In genomic region chr3:95433301-95433915, GRCm38 (mm10) we compare ENCODE assay signal across 9 mouse cellular contexts. TPM values are rescaled to one million over a fixed set of nuclear protein-coding genes. Genes with fewer than 3 reads are reported as not detected.
DNase-seq lines count a peak whose midpoint lies in the region; ATAC-seq and TF ChIP-seq lines count a peak whose summit lies in the region.
"Had no signal": no experiment of that assay in that cellular context is flagged by ENCODE, and none has a peak within 500 bp of the region (broad histone marks: within the 10 kb centered on the region; RNA-seq: fewer than 3 reads in every experiment).

No protein-coding gene starts in this region.

- ATAC-seq in forebrain, embryonic 14.5 days: no peak
- no peak for ATAC-seq in liver, embryonic 14.5 days (ENCODE audit: insufficient read depth)

- no peak for TF ChIP-seq EP300 in liver, embryonic 14.5 days (IDR thresholded peaks at IDR 0.05; ENCODE audit: low read depth)

- intact Hi-C loops in heart, postnatal 36 days (cut with DNase I): loop anchor here (5.0 kb wide), 1 partner anchor 81 kb away; no protein-coding TSS in a partner anchor
- intact Hi-C loops in gastrocnemius, postnatal 36 days (cut with DNase I): no loop called here

- peak overlapping the region; percentile 25 for H3K4me3 ChIP-seq in C2C12 (ENCODE audit: insufficient read depth, poor library complexity, severe bottlenecking)
- peak overlapping the region; percentile 84 for H3K4me3 ChIP-seq in forebrain, embryonic 14.5 days (ENCODE audit: low read depth, low read length)
- peak overlapping the region; percentile 84 to 92; a peak in 3 of 4 replicates for H3K4me3 ChIP-seq in liver, embryonic 14.5 days (ENCODE audit: insufficient read depth in 1 of 2, low read depth in 2 of 2, low read length in 2 of 2)

- no peak overlapping the region for H3K27ac ChIP-seq in forebrain, embryonic 14.5 days (ENCODE audit: low read depth, low read length)
- peak overlapping the region; percentile 9 for H3K27ac ChIP-seq in liver, embryonic 14.5 days

- no peaks in the 10 kb centered on the region for H3K27me3 ChIP-seq in C2C12 (ENCODE audit: control insufficient read depth, insufficient read depth, insufficient read length)
- no peaks in the 10 kb centered on the region for H3K27me3 ChIP-seq in forebrain, embryonic 14.5 days (replicated peaks; ENCODE audit: control insufficient read depth, insufficient read depth, low read length)
- H3K27me3 ChIP-seq in liver, embryonic 14.5 days (ENCODE audit: control insufficient read depth, insufficient read depth, low read length): no peaks in the 10 kb centered on the region

- no peaks in the 10 kb centered on the region for H3K9me3 ChIP-seq in forebrain, embryonic 14.5 days (replicated peaks; ENCODE audit: control insufficient read depth, low read length)
- no peaks in the 10 kb centered on the region for H3K9me3 ChIP-seq in liver, embryonic 14.5 days (ENCODE audit: control insufficient read depth, low read length)

- peaks cover 33% of the 10 kb centered on the region for H3K79me3 ChIP-seq in C2C12 (ENCODE audit: low read depth)

- no peak for TF ChIP-seq CTCF in C2C12 (IDR thresholded peaks at IDR 0.05; ENCODE audit: control insufficient read depth, insufficient read depth, insufficient read length)
- no peak for TF ChIP-seq CTCF in liver, embryonic 14.5 days (IDR thresholded peaks at IDR 0.05; ENCODE audit: low read depth)

- WGBS in forebrain, embryonic 14.5 days: 71% methylated on average over 10 of the region's 10 CpGs
- 62% methylated on average over 10 of the region's 10 CpGs for WGBS in liver, embryonic 14.5 days (ENCODE audit: insufficient replicate concordance)

- no peak overlapping the region for H3K9ac ChIP-seq in forebrain, embryonic 14.5 days (ENCODE audit: low read length)
- H3K9ac ChIP-seq in liver, embryonic 14.5 days (replicated peaks): peak overlapping the region; percentile 51

- peaks cover 15% of the 10 kb centered on the region for H3K36me3 ChIP-seq in C2C12 (ENCODE audit: control insufficient read depth, insufficient read depth)
- H3K36me3 ChIP-seq in forebrain, embryonic 14.5 days (ENCODE audit: control insufficient read depth, insufficient read depth, low read length): peaks cover 11% of the 10 kb centered on the region
- peaks cover 14% of the 10 kb centered on the region for H3K36me3 ChIP-seq in liver, embryonic 14.5 days (replicated peaks; ENCODE audit: control insufficient read depth, insufficient read depth, low read depth)

- H3ac ChIP-seq in C2C12 (ENCODE audit: control insufficient read depth, insufficient read length, low read depth): peak overlapping the region; percentile 8

- peak overlapping the region; percentile 81 for H3K4me2 ChIP-seq in forebrain, embryonic 14.5 days (ENCODE audit: low read length)
- peak overlapping the region; percentile 54 for H3K4me2 ChIP-seq in liver, embryonic 14.5 days (ENCODE audit: low read depth)

- peaks cover 8% of the 10 kb centered on the region; the same call in 1 of the 2 replicates for H3K4me1 ChIP-seq in forebrain, embryonic 14.5 days (ENCODE audit: control insufficient read depth, insufficient read depth, low read length)
- peaks cover 11 to 12% of the 10 kb centered on the region in 2 experiments for H3K4me1 ChIP-seq in liver, embryonic 14.5 days (replicated peaks; ENCODE audit: control insufficient read depth in 2 of 2, insufficient read depth in 2 of 2, low read length in 1 of 2)

- peaks cover 41% of the 10 kb centered on the region for H3K79me2 ChIP-seq in C2C12 (ENCODE audit: control insufficient read depth, insufficient read depth)

- peak; percentile 82 for DNase-seq in heart, adult 11 months
- no peak for DNase-seq in heart, postnatal 36 days
- no peak for DNase-seq in forebrain, embryonic 14.5 days (ENCODE audit: low spot score)
- no peak for DNase-seq in liver, embryonic 14.5 days (ENCODE audit: low read depth in 3 of 3, low spot score in 3 of 3)
- DNase-seq in T-cell, adult 2 months (ENCODE audit: low spot score): no peak
- no peak for DNase-seq in urinary bladder, adult 18-20 months (ENCODE audit: low spot score in 2 of 2)
- DNase-seq in gastrocnemius, postnatal 36 days: no peak

TF ChIP-seq in C2C12, 6 proteins besides CTCF, POLR2A, EP300 and RAD21:
- TF ChIP-seq FOSL1 (IDR thresholded peaks at IDR 0.05; ENCODE audit: insufficient read depth, low read length, poor library complexity, severe bottlenecking): no peak
- TF ChIP-seq MYOG (IDR thresholded peaks at IDR 0.05; ENCODE audit: control insufficient read depth, extremely low read depth, insufficient read length): no peak
- no peak for TF ChIP-seq CEBPB (IDR thresholded peaks at IDR 0.05; ENCODE audit: low read depth)
- no peak for TF ChIP-seq MYOD1 (IDR thresholded peaks at IDR 0.05; ENCODE audit: control insufficient read depth, insufficient read length, low read depth)
- TF ChIP-seq MAX (IDR thresholded peaks at IDR 0.05): no peak
- TF ChIP-seq USF1 (IDR thresholded peaks at IDR 0.05; ENCODE audit: low read depth): no peak

RNA-seq across cellular contexts. Expression of gene Arnt, which starts 0.8 kb away (rescaled TPM):
- 10 to 100 TPM; 39.7 to 43.0 TPM for total RNA-seq in heart, postnatal 36 days (2021)
- polyA plus RNA-seq in C2C12 (2012; fragmentation: generic; extraction: Trizol): 13.6 TPM
- polyA plus RNA-seq in forebrain, embryonic 14.5 days (2014; fragmentation: Nextera tagmentation; extraction: Ambion mirVana): 9.0 and 12.5 TPM in 2 replicates
- polyA plus RNA-seq in liver, embryonic 14.5 days (2012; rRNA removed): 9.9 and 11.3 TPM in 2 replicates
- 10.2 and 10.9 TPM in 2 replicates for polyA plus RNA-seq in liver, embryonic 14.5 days (2014; fragmentation: Nextera tagmentation; extraction: Ambion mirVana)
- 10 to 100 TPM; 34.0 to 44.8 TPM for total RNA-seq in gastrocnemius, postnatal 36 days (2021)

RNA-seq across cellular contexts. Expression of gene 4930558C23Rik, which starts 30.8 kb away (rescaled TPM):
- not detected for total RNA-seq in heart, postnatal 36 days (2021)
- not detected for polyA plus RNA-seq in C2C12 (2012; fragmentation: generic; extraction: Trizol)
- not detected in 2 replicates for polyA plus RNA-seq in forebrain, embryonic 14.5 days (2014; fragmentation: Nextera tagmentation; extraction: Ambion mirVana)
- not detected in 2 replicates for polyA plus RNA-seq in liver, embryonic 14.5 days (2012; rRNA removed)
- not detected in 2 replicates for polyA plus RNA-seq in liver, embryonic 14.5 days (2014; fragmentation: Nextera tagmentation; extraction: Ambion mirVana)
- not detected for total RNA-seq in gastrocnemius, postnatal 36 days (2021)
- total RNA-seq: granulocyte monocyte progenitor cell, adult 5-6 weeks had no signal

Comparison
In these comparisons a context has a peak if more than half of its experiments do, and no peak if none do; other contexts are left out.
1. H3K4me3 ChIP-seq: peak in every context shown above with its lines; median percentile 88 in liver, embryonic 14.5 days; 84 in forebrain, embryonic 14.5 days; 25 in C2C12.